Comparison of ENCODE assay signal across 12 mouse cellular contexts in genomic region chr13:51115762-51116161, GRCm38 (mm10). TPM values are rescaled to one million over a fixed set of nuclear protein-coding genes. Genes with fewer than 3 reads are reported as not detected.
DNase-seq lines count a peak whose midpoint lies in the region; ATAC-seq and TF ChIP-seq lines count a peak whose summit lies in the region.
"Had no signal": no experiment of that assay in that cellular context is flagged by ENCODE, and none has a peak within 500 bp of the region (broad histone marks: within the 10 kb centered on the region; RNA-seq: fewer than 3 reads in every experiment).

No protein-coding gene starts in this region.

- WGBS in lung, adult 2 months, result 51% methylated on average over 3 of the region's 3 CpGs
- WGBS in bone marrow, adult 2 months, result 12% methylated on average over 3 of the region's 3 CpGs

- peaks cover 25% of the 10 kb centered on the region for H3K4me1 ChIP-seq in lung, adult 2 months (ENCODE audit: control insufficient read depth, insufficient read depth, low read length)
- peaks cover 2% of the 10 kb centered on the region; the same call in 1 of the 2 replicates for H3K4me1 ChIP-seq in bone marrow, adult 2 months (ENCODE audit: control insufficient read depth, insufficient read depth, low read length)

- no peak overlapping the region for H3K4me3 ChIP-seq in lung, adult 2 months (replicated peaks; ENCODE audit: extremely low read depth, low read depth, low read length)
- H3K4me3 ChIP-seq in bone marrow, adult 2 months (replicated peaks; ENCODE audit: control insufficient read depth, low read depth, low read length), result no peak overlapping the region
- H3K4me3 ChIP-seq: embryonic facial prominence, embryonic 15.5 days; heart, embryonic 10.5 days; limb, embryonic 15.5 days had no signal

- DNase-seq in lung, postnatal 25 days (ENCODE audit: low spot score), result peak; percentile 55
- no peak for DNase-seq in lung, adult 2 months
- DNase-seq in CD8-positive naive resting alpha-beta T cell, adult 2 months (ENCODE audit: low read depth in 2 of 2, low spot score in 2 of 2), result peak; percentile 33 to 39
- DNase-seq in cerebellum, postnatal 4 days (ENCODE audit: low spot score in 2 of 2), result no peak
- DNase-seq in layer of hippocampus, adult 8-10 months (ENCODE audit: low spot score in 2 of 2), result no peak
- DNase-seq: cerebellum, adult 9-11 months had no signal

- peak; percentile 96 for ATAC-seq in monocyte, adult 5-6 weeks (replicated peaks; ENCODE audit: insufficient number of reproducible peaks, low FRiP score, low TSS enrichment, poor library complexity, severe bottlenecking)
- ATAC-seq: Patski had no signal

- H3K27ac ChIP-seq in bone marrow, adult 2 months (ENCODE audit: control insufficient read depth, insufficient read depth, low read depth, low read length, poor library complexity), result peak overlapping the region; percentile 78
- H3K27ac ChIP-seq: embryonic facial prominence, embryonic 15.5 days; limb, embryonic 15.5 days had no signal

- TF ChIP-seq CTCF in lung, adult 2 months (IDR thresholded peaks at IDR 0.05; ENCODE audit: insufficient read depth, low read length), result no peak
- TF ChIP-seq CTCF in bone marrow, adult 2 months (IDR thresholded peaks at IDR 0.05; ENCODE audit: control insufficient read depth, insufficient read depth, low read length), result no peak

- no peak for TF ChIP-seq POLR2A in lung, adult 2 months (IDR thresholded peaks at IDR 0.05; ENCODE audit: borderline replicate concordance, extremely low read depth, low read depth, low read length)
- TF ChIP-seq POLR2A in bone marrow, adult 2 months (IDR thresholded peaks at IDR 0.05; ENCODE audit: borderline replicate concordance, control insufficient read depth, low read depth, low read length), result no peak

RNA-seq across cellular contexts. Expression of gene Spin1, which starts 15.1 kb away (rescaled TPM):
- 16.5 and 25.5 TPM in 2 replicates for polyA plus RNA-seq in lung, adult 2 months (2012; rRNA removed)
- polyA plus RNA-seq in bone marrow, adult 2 months (2011; ENCODE audit: insufficient read depth, insufficient read length, low replicate concordance, missing spikeins), result 6.3 and 14.1 TPM in 2 replicates
- 30.8 to 34.7 TPM (median 34.3 TPM) in 3 replicates for total RNA-seq in monocyte, adult 5-6 weeks (2017)
- 100 to 1,000 TPM; 150 to 177 (median 164) TPM for total RNA-seq in layer of hippocampus, adult 8-10 months (2022)

RNA-seq across cellular contexts. Expression of gene Nxnl2, which starts 55.1 kb away (rescaled TPM):
- polyA plus RNA-seq in lung, adult 2 months (2012; rRNA removed), result 0.79 and 1.0 TPM in 2 replicates
- polyA plus RNA-seq in bone marrow, adult 2 months (2011; ENCODE audit: insufficient read depth, insufficient read length, low replicate concordance, missing spikeins), result not detected in 2 replicates
- 2.0 TPM in 1 of 3 replicates, not detected in the others for total RNA-seq in monocyte, adult 5-6 weeks (2017)
- total RNA-seq in layer of hippocampus, adult 8-10 months (2022), result under 1 TPM; 0.27 to 0.79 (median 0.55) TPM

Comparison
In these comparisons a context has a peak if more than half of its experiments do, and no peak if none do; other contexts are left out.
1. DNase-seq: peak in lung, postnatal 25 days (single experiment) and CD8-positive naive resting alpha-beta T cell, adult 2 months (2 of 2); none in lung, adult 2 months (single experiment), cerebellum, postnatal 4 days (0 of 2) and layer of hippocampus, adult 8-10 months (0 of 2).